Mouse (Mus musculus): Measurements from ENCODE around the gene Elmo3.
A peak's percentile ranks its signal among the peaks of the same experiment; 100 is the strongest.

The Elmo3 gene

GRCm38 (mm10) chr8:105326968-105327367 is 21.6 kb downstream of the Elmo3 start:
- no peak for DNase-seq (ENCODE audit: low spot score in 2 of 2)

GRCm38 (mm10) chr8:105330325-105330724 is 24.9 kb downstream of the Elmo3 start:
- no peak for DNase-seq (ENCODE audit: low spot score in 2 of 2)

- no peak for DNase-seq (ENCODE audit: low spot score in 2 of 2)
Measured at GRCm38 (mm10) chr8:105331469-105331868, 26.1 kb downstream of the Elmo3 start.

- DNase-seq (ENCODE audit: low spot score in 2 of 2) = no peak
Measured at GRCm38 (mm10) chr8:105331931-105332330, 26.5 kb downstream of the Elmo3 start.

- DNase-seq (ENCODE audit: low spot score in 2 of 2) = no peak
Measured at GRCm38 (mm10) chr8:105332523-105332922, 27.1 kb downstream of the Elmo3 start.

- no peak for DNase-seq (ENCODE audit: low spot score in 2 of 2)
Measured at GRCm38 (mm10) chr8:105336373-105337130, 31.2 kb downstream of the Elmo3 start.

GRCm38 (mm10) chr8:105338992-105339391 is 33.6 kb downstream of the Elmo3 start:
- no peak for DNase-seq (ENCODE audit: low spot score in 2 of 2)

- no peak for DNase-seq (ENCODE audit: low spot score in 2 of 2)
Measured at GRCm38 (mm10) chr8:105339886-105340635, 34.7 kb downstream of the Elmo3 start.

- DNase-seq (ENCODE audit: low spot score in 2 of 2) = no peak
Measured at GRCm38 (mm10) chr8:105341399-105341798, 36.0 kb downstream of the Elmo3 start.

- no peak for DNase-seq (ENCODE audit: low spot score in 2 of 2)
Measured at GRCm38 (mm10) chr8:105342768-105343167, 37.4 kb downstream of the Elmo3 start.

GRCm38 (mm10) chr8:105343791-105344574 is 38.6 kb downstream of the Elmo3 start:
- DNase-seq (ENCODE audit: low spot score in 2 of 2) = no peak

- no peak for DNase-seq (ENCODE audit: low spot score in 2 of 2)
Measured at GRCm38 (mm10) chr8:105345061-105345975, 39.9 kb downstream of the Elmo3 start.

GRCm38 (mm10) chr8:105346611-105347427 is 41.4 kb downstream of the Elmo3 start:
- no peak for DNase-seq (ENCODE audit: low spot score in 2 of 2)

GRCm38 (mm10) chr8:105347428-105348221 is 42.2 kb downstream of the Elmo3 start, which contains the start of gene Fhod1:
Gene Fhod1, minus strand, starts transcription at chr8:105347953.
- peak; percentile 80 to 85 for DNase-seq (ENCODE audit: low spot score in 2 of 2)

- DNase-seq (ENCODE audit: low spot score in 2 of 2) = peak; percentile 57 to 66
Measured at GRCm38 (mm10) chr8:105348450-105349095, 43.2 kb downstream of the Elmo3 start, which contains the start of gene Slc9a5. Gene Slc9a5, plus strand, starts transcription at chr8:105348843.

GRCm38 (mm10) chr8:105349096-105349771 is 43.8 kb downstream of the Elmo3 start:
- peak; percentile 48 to 54 for DNase-seq (ENCODE audit: low spot score in 2 of 2)

- DNase-seq (ENCODE audit: low spot score in 2 of 2) = no peak
Measured at GRCm38 (mm10) chr8:105350186-105350585, 44.8 kb downstream of the Elmo3 start.

GRCm38 (mm10) chr8:105353583-105354135 is 48.3 kb downstream of the Elmo3 start:
- DNase-seq (ENCODE audit: low spot score in 2 of 2) = no peak
